Mouse (Mus musculus) C2C12 (cell line): ENCODE measurements at regions not wholly inside any gene's neighbourhood (a gene's known extent, or its start where the extent isn't known, plus 50 kb on each side); places are given as distances from the start of the nearest gene placed in this dataset.

Experiments used
- H3K27me3 ChIP-seq: one replicate; pipeline ENCODE4 v1.6.1; 2011; ENCODE audit not compliant: control insufficient read depth, insufficient read depth, insufficient read length
- H3K36me3 ChIP-seq: one replicate; pipeline ENCODE4 v1.6.1; 2011; ENCODE audit not compliant: control insufficient read depth, insufficient read depth
- H3K4me3 ChIP-seq: one replicate; pipeline ENCODE4 v1.5.1; 2011; ENCODE audit warnings: mild to moderate bottlenecking, control low read depth; ENCODE audit not compliant: poor library complexity, insufficient read depth, severe bottlenecking
- H3K79me2 ChIP-seq: one replicate; pipeline ENCODE4 v1.6.1; 2011; ENCODE audit not compliant: control insufficient read depth, insufficient read depth
- H3K79me3 ChIP-seq: one replicate; pipeline ENCODE4 v1.6.1; 2011; ENCODE audit warnings: low read depth, control low read depth
- H3ac ChIP-seq: one replicate; pipeline ENCODE3; 2011; ENCODE audit warnings: low read depth; ENCODE audit not compliant: control insufficient read depth, insufficient read length
- CEBPB ChIP-seq: IDR thresholded peaks from one replicate; pipeline ENCODE4 v1.6.1; 2011; ENCODE audit warnings: low read depth, mild to moderate bottlenecking, control low read depth, moderate library complexity
- CTCF ChIP-seq: IDR thresholded peaks from one replicate; pipeline ENCODE4 v1.5.1; 2011; ENCODE audit not compliant: control insufficient read depth, insufficient read depth, insufficient read length
- FOSL1 ChIP-seq: IDR thresholded peaks from one replicate; pipeline ENCODE4 v1.8.0; 2011; ENCODE audit warnings: mild to moderate bottlenecking, low read length; ENCODE audit not compliant: poor library complexity, insufficient read depth, severe bottlenecking
- MAX ChIP-seq: IDR thresholded peaks from one replicate; pipeline ENCODE4 v1.6.1; 2011; ENCODE audit warnings: mild to moderate bottlenecking, control low read depth
- MYOD1 ChIP-seq: IDR thresholded peaks from one replicate; pipeline ENCODE4 v1.6.1; 2011; ENCODE audit warnings: low read depth; ENCODE audit not compliant: control insufficient read depth, insufficient read length
- MYOG ChIP-seq: IDR thresholded peaks from one replicate; pipeline ENCODE4 v1.6.1; 2011; ENCODE audit not compliant: control insufficient read depth, insufficient read length; ENCODE audit errors: extremely low read depth
- USF1 ChIP-seq: IDR thresholded peaks from one replicate; pipeline ENCODE4 v1.6.1; 2011; ENCODE audit warnings: low read depth, mild to moderate bottlenecking, control low read depth, moderate library complexity

DNA sequence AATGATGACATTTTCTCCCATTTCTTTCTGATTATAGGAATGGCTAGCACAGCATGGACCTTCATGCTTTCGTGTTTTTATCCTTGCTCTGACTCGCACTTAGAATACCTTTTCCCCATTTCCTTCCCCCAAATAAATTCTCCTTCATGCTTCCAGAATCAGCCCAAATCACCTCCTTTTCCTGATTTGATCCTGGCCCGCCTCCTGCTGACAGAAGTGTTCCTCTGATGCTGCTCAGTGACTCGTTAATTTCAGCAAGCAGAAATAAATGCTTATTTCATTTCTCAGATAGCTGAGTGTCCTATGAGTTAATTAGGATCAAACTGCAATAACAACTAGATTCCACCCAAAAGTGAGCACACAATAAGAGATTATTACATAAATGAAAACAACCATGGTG, 185.3 kb downstream of the Gm12728 start:
- Histone ChIP-seq H3K36me3 (no peaks in the 10 kb centered on the region), H3K79me3 (no peaks in the 10 kb centered on the region), H3K4me3 (no peak overlapping the region), H3K27me3 (no peaks in the 10 kb centered on the region), H3K79me2 (no peaks in the 10 kb centered on the region), H3ac (no peak overlapping the region)
- TF ChIP-seq FOSL1: no peak

DNA sequence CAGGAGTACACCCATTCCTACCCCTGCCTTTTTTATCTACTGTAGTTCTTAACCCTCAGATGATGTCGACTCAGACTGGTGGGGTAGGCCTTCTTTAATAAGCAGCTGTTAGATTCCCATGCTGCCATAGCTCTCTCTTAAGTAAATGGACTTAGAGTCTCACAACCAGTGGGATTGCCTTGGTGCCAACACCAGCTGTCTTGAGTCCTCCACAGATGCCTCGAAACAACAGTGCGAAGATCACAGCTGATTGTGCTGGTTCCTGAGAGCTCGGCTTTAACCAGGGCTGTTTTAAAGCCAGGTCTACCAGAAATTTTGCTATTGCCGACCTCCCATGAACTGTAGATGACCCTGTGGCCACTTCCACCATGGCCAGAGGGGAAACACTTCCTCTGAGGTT, 189.4 kb downstream of the Gm12728 start:
- H3ac ChIP-seq: no peak overlapping the region
- no peaks in the 10 kb centered on the region for H3K36me3 ChIP-seq
- H3K4me3 ChIP-seq: no peak overlapping the region
- TF ChIP-seq MYOD1: no peak
- TF ChIP-seq CEBPB: no peak
- no peak for TF ChIP-seq MYOG
- no peak for TF ChIP-seq CTCF
- no peak for TF ChIP-seq USF1
- no peak for TF ChIP-seq FOSL1
- no peak for TF ChIP-seq MAX
- H3K27me3 ChIP-seq: no peaks in the 10 kb centered on the region
- H3K79me2 ChIP-seq: no peaks in the 10 kb centered on the region
- no peaks in the 10 kb centered on the region for H3K79me3 ChIP-seq

DNA sequence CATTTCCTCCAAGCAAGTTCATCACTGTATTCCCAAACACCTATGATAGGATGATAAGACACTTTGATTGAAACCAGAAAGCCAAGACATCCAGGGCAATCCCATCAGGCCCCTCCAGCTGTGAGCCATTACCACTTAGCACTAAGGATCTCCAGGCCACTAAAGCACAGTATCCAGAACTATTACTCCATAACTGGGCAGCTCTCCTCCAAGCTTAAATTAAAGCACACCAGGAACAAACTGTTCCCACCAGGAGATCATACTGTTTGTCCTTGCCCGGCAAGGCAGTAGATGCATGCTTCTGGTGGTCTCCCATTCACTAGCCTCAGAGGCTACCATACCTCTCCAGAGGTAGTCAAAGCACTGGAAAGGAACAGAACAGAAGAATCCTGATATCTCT, 193.3 kb downstream of the Gm12728 start:
- H3K36me3 ChIP-seq: no peaks in the 10 kb centered on the region
- H3K27me3 ChIP-seq: no peaks in the 10 kb centered on the region
- H3ac ChIP-seq: no peak overlapping the region
- H3K79me2 ChIP-seq: no peaks in the 10 kb centered on the region
- TF ChIP-seq CEBPB (no peak), MYOD1 (no peak), USF1 (no peak), MYOG (no peak), CTCF (no peak), FOSL1 (no peak), MAX (no peak)
- no peaks in the 10 kb centered on the region for H3K79me3 ChIP-seq
- H3K4me3 ChIP-seq: no peak overlapping the region

DNA sequence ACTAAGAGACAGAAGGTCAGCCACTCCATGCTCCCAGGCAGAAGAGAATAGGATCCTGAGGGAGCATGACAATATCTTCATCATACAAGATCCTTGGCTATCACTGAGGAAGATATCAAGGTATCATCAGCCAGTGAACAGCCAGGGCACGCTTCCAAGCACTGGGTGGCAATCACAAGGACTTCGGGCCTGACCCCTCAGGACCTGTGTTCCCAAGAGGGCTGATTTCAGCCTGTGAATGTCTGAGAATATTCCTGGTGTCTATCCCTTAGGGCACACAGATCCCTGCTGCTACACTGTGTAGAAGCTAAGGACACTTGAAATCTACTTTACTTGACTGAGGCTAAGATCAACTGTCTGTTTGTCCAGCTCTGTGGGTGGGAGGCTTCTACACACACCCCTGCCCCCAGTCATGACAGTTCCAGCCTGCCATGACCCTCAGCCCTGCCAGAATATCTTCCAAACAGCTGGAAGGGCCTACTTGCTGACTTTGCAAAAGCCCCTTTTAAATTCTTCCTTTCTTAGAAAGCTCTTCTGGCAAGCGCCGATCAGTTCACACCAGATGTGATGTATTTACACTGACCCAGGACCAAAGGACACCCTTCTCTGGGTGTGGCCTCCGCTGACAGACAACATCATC, 198.4 kb downstream of the Gm12728 start:
- Histone ChIP-seq H3K79me3 (no peaks in the 10 kb centered on the region), H3K36me3 (no peaks in the 10 kb centered on the region), H3K27me3 (no peaks in the 10 kb centered on the region), H3K4me3 (no peak overlapping the region), H3ac (no peak overlapping the region), H3K79me2 (no peaks in the 10 kb centered on the region)
- no peak for TF ChIP-seq CTCF
- TF ChIP-seq CEBPB: no peak
- TF ChIP-seq FOSL1: no peak
- TF ChIP-seq MAX: no peak
- no peak for TF ChIP-seq USF1
- TF ChIP-seq MYOD1: no peak
- no peak for TF ChIP-seq MYOG

DNA sequence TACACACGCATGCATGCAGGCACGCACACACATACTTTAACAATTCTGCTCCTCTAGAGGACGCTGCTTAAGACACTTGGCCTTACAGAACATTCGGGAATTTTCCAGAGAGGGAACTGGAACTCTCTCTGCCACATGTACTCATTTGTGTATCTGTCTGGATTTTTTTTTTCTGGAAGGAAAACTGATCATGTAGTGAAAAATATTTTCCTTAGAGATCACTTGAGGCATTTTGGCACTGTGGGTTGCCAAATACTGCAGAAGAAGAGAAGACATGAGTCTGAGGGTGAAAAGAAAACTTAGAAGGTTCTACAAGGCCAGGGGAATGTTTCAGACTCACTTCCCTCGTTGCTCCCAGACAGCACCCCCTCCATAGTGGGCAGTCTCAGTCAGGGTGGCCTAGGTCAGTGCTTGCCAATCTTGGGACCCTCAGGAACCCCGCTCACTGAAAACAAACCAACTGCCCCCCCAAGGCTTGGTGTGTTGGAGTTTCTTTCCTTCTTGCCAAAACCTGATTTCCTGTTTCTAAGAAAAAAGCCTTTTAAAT, 203.0 kb downstream of the Gm12728 start:
- no peak overlapping the region for H3K4me3 ChIP-seq
- H3K27me3 ChIP-seq: no peaks in the 10 kb centered on the region
- TF ChIP-seq USF1: no peak
- no peak for TF ChIP-seq CEBPB
- no peak overlapping the region for H3ac ChIP-seq
- H3K79me3 ChIP-seq: no peaks in the 10 kb centered on the region
- H3K79me2 ChIP-seq: no peaks in the 10 kb centered on the region
- no peaks in the 10 kb centered on the region for H3K36me3 ChIP-seq

DNA sequence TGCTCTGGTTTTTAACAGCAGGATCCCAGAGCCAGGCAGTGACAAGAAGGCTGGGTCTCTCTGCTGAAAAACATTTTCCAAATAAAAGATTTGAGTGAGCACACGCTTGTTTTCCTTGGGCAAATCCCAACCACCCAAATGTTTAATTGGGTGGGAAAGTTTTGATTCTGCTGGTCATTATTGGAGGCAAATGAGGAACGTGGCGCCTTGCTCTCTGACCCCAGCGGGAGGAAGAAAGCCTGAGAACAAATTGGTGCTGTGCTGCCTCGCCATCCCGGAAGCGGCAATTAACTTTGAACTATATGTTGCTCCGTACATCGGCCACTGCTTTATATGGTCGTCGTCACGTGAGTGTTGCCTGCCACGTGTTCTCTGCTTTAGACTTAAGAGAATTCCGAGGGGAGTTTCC, 204.7 kb downstream of the Gm12728 start:
- TF ChIP-seq CEBPB (no peak), FOSL1 (no peak), USF1 (no peak), CTCF (no peak), MYOG (no peak)
- Histone ChIP-seq H3K79me2 (no peaks in the 10 kb centered on the region), H3K79me3 (no peaks in the 10 kb centered on the region), H3K27me3 (no peaks in the 10 kb centered on the region), H3K4me3 (no peak overlapping the region), H3ac (no peak overlapping the region), H3K36me3 (no peaks in the 10 kb centered on the region)

DNA sequence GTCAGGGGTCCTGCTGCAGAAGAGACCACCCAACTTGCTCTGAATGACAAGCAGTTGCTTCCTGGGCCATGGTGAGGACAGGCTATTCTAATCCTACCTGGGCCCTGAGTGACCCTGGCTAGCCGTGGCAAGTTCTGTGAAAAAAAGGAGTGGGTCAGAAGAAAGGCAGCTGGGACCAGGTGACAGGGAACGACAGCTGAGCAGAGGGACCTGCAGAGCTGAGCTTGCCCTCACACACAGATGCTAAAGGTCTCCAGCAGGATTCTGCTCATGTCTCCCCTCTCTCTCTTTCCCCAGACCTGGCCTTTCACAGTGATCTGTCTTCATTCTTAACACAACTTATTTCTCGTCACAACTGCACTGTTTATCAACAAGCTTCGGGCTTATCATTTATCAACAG, 206.4 kb downstream of the Gm12728 start:
- TF ChIP-seq MAX (no peak), USF1 (no peak), CEBPB (no peak), CTCF (no peak), MYOG (no peak), FOSL1 (no peak), MYOD1 (no peak)
- Histone ChIP-seq H3K4me3 (no peak overlapping the region), H3K27me3 (no peaks in the 10 kb centered on the region), H3K36me3 (no peaks in the 10 kb centered on the region), H3ac (no peak overlapping the region), H3K79me2 (no peaks in the 10 kb centered on the region), H3K79me3 (no peaks in the 10 kb centered on the region)
